Mouse (Mus musculus) kidney, postnatal 4 days (tissue): ENCODE measurements around the gene B3gnt2.

Experiments
- DNase-seq, 2 experiments: peaks; one replicate each; pipeline ENCODE4 v3.0.0; 2021; ENCODE audit warnings: mixed read lengths in 2 of 2

B3gnt2 gene

GRCm38 (mm10) chr11:22868582-22868981, 7.8 kb upstream of the B3gnt2 start:
- DNase-seq: no peak

- no peak for DNase-seq
Observed at GRCm38 (mm10) chr11:22867691-22868090, 6.9 kb upstream of the B3gnt2 start.

GRCm38 (mm10) chr11:22865635-22866246, 5.0 kb upstream of the B3gnt2 start:
- DNase-seq: no peak

GRCm38 (mm10) chr11:22864305-22865060, 3.7 kb upstream of the B3gnt2 start:
- DNase-seq: no peak

- DNase-seq: no peak
Observed at GRCm38 (mm10) chr11:22863581-22863980, 2.8 kb upstream of the B3gnt2 start.

GRCm38 (mm10) chr11:22861315-22861714, 554 bp upstream of the B3gnt2 start:
- no peak for DNase-seq

- DNase-seq: peak; percentile 93 to 95
Observed at GRCm38 (mm10) chr11:22859633-22860334, 977 bp downstream of the B3gnt2 start.

GRCm38 (mm10) chr11:22859301-22859632, 1.5 kb downstream of the B3gnt2 start:
- DNase-seq: no peak

- peak; percentile 54 to 70 for DNase-seq
Observed at GRCm38 (mm10) chr11:22858441-22859300, 2.1 kb downstream of the B3gnt2 start.

GRCm38 (mm10) chr11:22857705-22858440, 2.9 kb downstream of the B3gnt2 start:
- peak; percentile 42 to 49 for DNase-seq

GRCm38 (mm10) chr11:22857106-22857704, 3.6 kb downstream of the B3gnt2 start:
- DNase-seq: no peak

GRCm38 (mm10) chr11:22856371-22856965, 4.3 kb downstream of the B3gnt2 start:
- DNase-seq: no peak

GRCm38 (mm10) chr11:22854571-22854970, 6.2 kb downstream of the B3gnt2 start:
- DNase-seq: no peak

- no peak for DNase-seq
Observed at GRCm38 (mm10) chr11:22853477-22854157, 7.1 kb downstream of the B3gnt2 start.

GRCm38 (mm10) chr11:22852510-22852909, 8.3 kb downstream of the B3gnt2 start:
- no peak for DNase-seq

- no peak for DNase-seq
Observed at GRCm38 (mm10) chr11:22851416-22851815, 9.3 kb downstream of the B3gnt2 start.

- no peak for DNase-seq
Observed at GRCm38 (mm10) chr11:22850077-22850476, 10.7 kb downstream of the B3gnt2 start.

GRCm38 (mm10) chr11:22848649-22849195, 12.0 kb downstream of the B3gnt2 start:
- DNase-seq: no peak

- DNase-seq: peak; percentile 46 to 71
Observed at GRCm38 (mm10) chr11:22847732-22848648, 12.8 kb downstream of the B3gnt2 start.
